Mouse (Mus musculus): ENCODE measurements around the gene Gm29776. TPM values are rescaled to one million over a fixed set of nuclear protein-coding genes. Genes with fewer than 3 reads are reported as not detected.
A peak's percentile ranks its signal among the peaks of the same experiment; 100 is the strongest.

The Gm29776 gene
- total RNA-seq, 2 experiments from 2014 or later, result not detected

GRCm38 (mm10) chr14:54652787-54653186 is 45.8 kb downstream of the Gm29776 start:
- ATAC-seq (replicated peaks; ENCODE audit: poor library complexity), result no peak

GRCm38 (mm10) chr14:54651556-54651955 is 47.1 kb downstream of the Gm29776 start:
- ATAC-seq (replicated peaks; ENCODE audit: poor library complexity), result no peak

- ATAC-seq (replicated peaks; ENCODE audit: poor library complexity), result peak; percentile 78
Measured at GRCm38 (mm10) chr14:54650621-54651454, 47.8 kb downstream of the Gm29776 start.

- ATAC-seq (replicated peaks; ENCODE audit: poor library complexity), result 0 out of 2 replicates have a peak, but pooled peaks have one; percentile 7
Measured at GRCm38 (mm10) chr14:54647900-54648299, 50.7 kb downstream of the Gm29776 start.

GRCm38 (mm10) chr14:54646898-54647636 is 51.6 kb downstream of the Gm29776 start:
- ATAC-seq (replicated peaks; ENCODE audit: poor library complexity), result no peak

GRCm38 (mm10) chr14:54646455-54646854 is 52.2 kb downstream of the Gm29776 start:
- no peak for ATAC-seq (replicated peaks; ENCODE audit: poor library complexity)

- no peak for ATAC-seq (replicated peaks; ENCODE audit: poor library complexity)
Measured at GRCm38 (mm10) chr14:54644294-54644693, 54.3 kb downstream of the Gm29776 start.

GRCm38 (mm10) chr14:54643011-54643410 is 55.6 kb downstream of the Gm29776 start:
- ATAC-seq (replicated peaks; ENCODE audit: poor library complexity), result no peak

Other genes with a start within 250 kb of the Gm29776 start
- gene Lrp10, start 234.7 kb downstream of the Gm29776 start, total RNA-seq (2015), result 23.5 and 25.0 TPM in 2 replicates
- gene Lrp10, start 234.7 kb downstream of the Gm29776 start, total RNA-seq (2017), result 27.4 and 37.2 TPM in 2 replicates
- 0.29 and 0.62 TPM in 2 replicates for gene Rem2, start 222.7 kb downstream of the Gm29776 start, total RNA-seq (2015)
- gene Rem2, start 222.7 kb downstream of the Gm29776 start, total RNA-seq (2017), result 2.2 TPM in 1 of 2 replicates, not detected in the other
- 57.3 and 76.3 TPM in 2 replicates for gene Prmt5, start 181.3 kb downstream of the Gm29776 start, total RNA-seq (2015)
- 62.1 and 66.6 TPM in 2 replicates for gene Prmt5, start 181.3 kb downstream of the Gm29776 start, total RNA-seq (2017)
- 62.1 and 62.7 TPM in 2 replicates for gene Haus4, start 144.2 kb downstream of the Gm29776 start, total RNA-seq (2015)
- 90.7 and 94.0 TPM in 2 replicates for gene Haus4, start 144.2 kb downstream of the Gm29776 start, total RNA-seq (2017)
- gene Ajuba, start 121.3 kb downstream of the Gm29776 start, total RNA-seq (2015), result 1.2 and 2.1 TPM in 2 replicates
- 0.29 and 1.2 TPM in 2 replicates for gene Ajuba, start 121.3 kb downstream of the Gm29776 start, total RNA-seq (2017)
- gene 4931414P19Rik, start 92.8 kb downstream of the Gm29776 start, total RNA-seq (2015), result 6.9 and 14.0 TPM in 2 replicates
- 5.1 TPM in 2 replicates for gene 4931414P19Rik, start 92.8 kb downstream of the Gm29776 start, total RNA-seq (2017)
- 189 and 217 TPM in 2 replicates for gene Psmb5, start 80.8 kb downstream of the Gm29776 start, total RNA-seq (2015)
- gene Psmb5, start 80.8 kb downstream of the Gm29776 start, total RNA-seq (2017), result 58.9 and 64.6 TPM in 2 replicates
- gene Psmb11, start 77.4 kb downstream of the Gm29776 start, total RNA-seq (2015), result not detected in 2 replicates
- gene Psmb11, start 77.4 kb downstream of the Gm29776 start, total RNA-seq (2017), result 0.04 TPM in 1 of 2 replicates, not detected in the other
- not detected in 2 replicates for gene Gm17606, start 57.9 kb downstream of the Gm29776 start, total RNA-seq (2015)
- not detected in 2 replicates for gene Gm17606, start 57.9 kb downstream of the Gm29776 start, total RNA-seq (2017)
- gene Cdh24, start 57.5 kb downstream of the Gm29776 start, total RNA-seq (2015), result 0.39 and 0.62 TPM in 2 replicates
- 0.71 and 0.92 TPM in 2 replicates for gene Cdh24, start 57.5 kb downstream of the Gm29776 start, total RNA-seq (2017)
- 75.7 and 80.2 TPM in 2 replicates for gene 1700123O20Rik, start 12.6 kb downstream of the Gm29776 start, total RNA-seq (2015)
- 47.3 and 52.3 TPM in 2 replicates for gene 1700123O20Rik, start 12.6 kb downstream of the Gm29776 start, total RNA-seq (2017)
- gene Acin1, start 11.9 kb downstream of the Gm29776 start, total RNA-seq (2015), result 170 and 177 TPM in 2 replicates
- gene Acin1, start 11.9 kb downstream of the Gm29776 start, total RNA-seq (2017), result 223 and 235 TPM in 2 replicates
- 24.2 and 33.5 TPM in 2 replicates for gene Cebpe, start 13.3 kb upstream of the Gm29776 start, total RNA-seq (2015)
- 52.6 and 82.0 TPM in 2 replicates for gene Cebpe, start 13.3 kb upstream of the Gm29776 start, total RNA-seq (2017)
- gene Slc7a8, start 83.1 kb upstream of the Gm29776 start, total RNA-seq (2015), result 4.7 and 7.7 TPM in 2 replicates
- gene Slc7a8, start 83.1 kb upstream of the Gm29776 start, total RNA-seq (2017), result 1.4 and 2.0 TPM in 2 replicates
- not detected in 2 replicates for gene Rnf212b, start 115.3 kb upstream of the Gm29776 start, total RNA-seq (2015)
- not detected in 2 replicates for gene Rnf212b, start 115.3 kb upstream of the Gm29776 start, total RNA-seq (2017)
- 9.6 and 20.5 TPM in 2 replicates for gene Homez, start 172.1 kb upstream of the Gm29776 start, total RNA-seq (2015)
- 10.0 and 15.0 TPM in 2 replicates for gene Homez, start 172.1 kb upstream of the Gm29776 start, total RNA-seq (2017)
- 19.0 and 26.3 TPM in 2 replicates for gene Ppp1r3e, start 178.7 kb upstream of the Gm29776 start, total RNA-seq (2015)
- gene Ppp1r3e, start 178.7 kb upstream of the Gm29776 start, total RNA-seq (2017), result 2.8 and 5.0 TPM in 2 replicates
- gene Bcl2l2, start 184.5 kb upstream of the Gm29776 start, total RNA-seq (2015), result 3.5 and 4.0 TPM in 2 replicates
- 7.2 and 9.5 TPM in 2 replicates for gene Bcl2l2, start 184.5 kb upstream of the Gm29776 start, total RNA-seq (2017)
- gene Gm20521, start 184.6 kb upstream of the Gm29776 start, total RNA-seq (2015), result not detected in 2 replicates
- gene Gm20521, start 184.6 kb upstream of the Gm29776 start, total RNA-seq (2017), result 0.30 and 1.5 TPM in 2 replicates
- 103 and 113 TPM in 2 replicates for gene Pabpn1, start 193.7 kb upstream of the Gm29776 start, total RNA-seq (2015)
- gene Pabpn1, start 193.7 kb upstream of the Gm29776 start, total RNA-seq (2017), result 320 and 416 TPM in 2 replicates
- 1.3 and 3.0 TPM in 2 replicates for gene Slc22a17, start 214.3 kb upstream of the Gm29776 start, total RNA-seq (2015)
- 1.3 and 1.4 TPM in 2 replicates for gene Slc22a17, start 214.3 kb upstream of the Gm29776 start, total RNA-seq (2017)
- not detected in 2 replicates for gene Efs, start 227.3 kb upstream of the Gm29776 start, total RNA-seq (2015)
- gene Efs, start 227.3 kb upstream of the Gm29776 start, total RNA-seq (2017), result not detected in 2 replicates
- not detected in 2 replicates for gene Il25, start 233.9 kb upstream of the Gm29776 start, total RNA-seq (2015)
- gene Il25, start 233.9 kb upstream of the Gm29776 start, total RNA-seq (2017), result not detected in 2 replicates
- gene Cmtm5, start 237.4 kb upstream of the Gm29776 start, total RNA-seq (2015), result not detected in 2 replicates
- gene Cmtm5, start 237.4 kb upstream of the Gm29776 start, total RNA-seq (2017), result not detected in 2 replicates

Data from megakaryocyte progenitor cell, adult 5-6 weeks (primary cell).